Mouse (Mus musculus) intestine, postnatal 0 days (tissue): ENCODE data around the gene Hoxd1. TPM values are rescaled to one million over a fixed set of nuclear protein-coding genes. Genes with fewer than 3 reads are reported as not detected.
A peak's percentile ranks its signal among the peaks of the same experiment; 100 is the strongest.

Source experiments
- ATAC-seq: fragments of 200-750 bp; cut with Nextera tagmentation; 2 replicates; pipeline ENCODE4 v1.8.0; 2017; ENCODE audit warnings: mild to moderate bottlenecking, moderate TSS enrichment, moderate library complexity
- H3K27ac ChIP-seq: fragments of 300-500 bp; sonication (generic); 2 replicates; pipeline ENCODE4 v1.5.1; 2014; ENCODE audit warnings: mild to moderate bottlenecking, low read depth, low read length, moderate library complexity
- H3K27me3 ChIP-seq: fragments of 300-500 bp; sonication (generic); replicated peaks from 2 replicates; pipeline ENCODE4 v1.6.1; 2014; ENCODE audit warnings: low read length, mixed read lengths; ENCODE audit not compliant: control insufficient read depth, insufficient read depth
- H3K36me3 ChIP-seq: fragments of 300-500 bp; sonication (generic); 2 replicates; pipeline ENCODE4 v1.6.1; 2014; ENCODE audit warnings: mild to moderate bottlenecking, moderate library complexity; ENCODE audit not compliant: control insufficient read depth, insufficient read depth
- H3K4me1 ChIP-seq: fragments of 300-500 bp; sonication (generic); replicated peaks from 2 replicates; pipeline ENCODE4 v1.6.1; 2014; ENCODE audit warnings: antibody characterized with exemption, low read length, mixed read lengths; ENCODE audit not compliant: control insufficient read depth, insufficient read depth
- H3K4me2 ChIP-seq: fragments of 300-500 bp; sonication (generic); replicated peaks from 2 replicates; pipeline ENCODE4 v1.6.1; 2014; ENCODE audit warnings: low read depth, mild to moderate bottlenecking, moderate library complexity
- H3K4me3 ChIP-seq: fragments of 300-500 bp; sonication (generic); 2 replicates; pipeline ENCODE4 v1.5.1; 2014; ENCODE audit warnings: low read depth, low read length
- H3K9ac ChIP-seq: fragments of 300-500 bp; sonication (generic); 2 replicates; pipeline ENCODE4 v1.6.1; 2014; ENCODE audit warnings: mild to moderate bottlenecking, low read depth, low read length
- H3K9me3 ChIP-seq: fragments of 300-500 bp; sonication (generic); 2 replicates; pipeline ENCODE4 v1.6.1; 2016; ENCODE audit warnings: mixed run types; ENCODE audit not compliant: control insufficient read depth
- CTCF ChIP-seq: sonication (generic); IDR thresholded peaks from 2 replicates; pipeline ENCODE4 v1.5.1; 2016; ENCODE audit warnings: low read depth, mild to moderate bottlenecking, control low read depth, antibody characterized with exemption, moderate library complexity
- WGBS: fragments of 180-500 bp; shearing (Covaris S2); extraction: QIAGEN DNeasy Blood & Tissue Kit; methylation state at CpG from one replicate; pipeline ENCODE4 v1.1.7; 2014; 5-methylcytosine and 5-hydroxymethylcytosine counted together
- polyA plus RNA-seq: library from polyadenylated mRNA; unstranded; fragments of >200 nt; fragmentation: Nextera tagmentation; extraction: Ambion mirVana; gene quantifications from 2 replicates; pipeline ENCODE4 v1.2.1, GENCODE M21; 2015

Gene Hoxd1
- polyA plus RNA-seq, 1 experiment from 2014 or later = not detected

DNA sequence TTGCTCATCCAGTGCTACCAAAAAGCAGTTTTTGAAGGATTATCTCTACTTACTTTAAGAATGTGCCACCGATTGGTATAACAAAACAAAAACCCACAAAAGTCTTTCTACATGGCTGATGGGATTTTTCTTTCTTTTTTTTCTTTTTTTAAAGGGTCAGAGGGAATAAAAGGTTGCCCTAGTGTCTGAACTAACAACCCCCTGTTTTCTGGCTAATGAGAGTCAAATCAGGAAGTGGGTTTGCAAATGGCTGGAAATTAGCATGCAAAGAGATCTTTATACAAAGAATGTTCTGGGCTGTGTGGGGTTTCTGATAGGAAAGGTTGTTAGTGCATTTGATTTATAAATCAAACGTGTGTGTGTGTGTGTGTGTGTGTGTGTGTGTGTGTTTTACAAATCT is 42.4 kb upstream of the Hoxd1 start:
- no peaks in the 10 kb centered on the region for H3K36me3 ChIP-seq
- H3K27ac ChIP-seq = no peak overlapping the region
- TF ChIP-seq CTCF = no peak
- no peaks in the 10 kb centered on the region for H3K4me1 ChIP-seq
- H3K27me3 ChIP-seq = peaks cover 58% of the 10 kb centered on the region
- no peaks in the 10 kb centered on the region for H3K9me3 ChIP-seq
- no peak overlapping the region for H3K4me2 ChIP-seq
- ATAC-seq = no peak
- no peak overlapping the region for H3K4me3 ChIP-seq
- no peak overlapping the region for H3K9ac ChIP-seq
- WGBS = 34% methylated on average over 2 of the region's 2 CpGs

GRCm38 (mm10) chr2:74720955-74721491 is 41.8 kb upstream of the Hoxd1 start:
- no peak overlapping the region for H3K27ac ChIP-seq
- no peak for ATAC-seq
- H3K4me3 ChIP-seq = no peak overlapping the region; the same call in 1 of the 2 replicates
- no peak overlapping the region for H3K9ac ChIP-seq
- no peak for TF ChIP-seq CTCF
- WGBS = 22% methylated on average over 5 of the region's 5 CpGs
- H3K9me3 ChIP-seq = no peaks in the 10 kb centered on the region
- H3K4me1 ChIP-seq = no peaks in the 10 kb centered on the region
- no peaks in the 10 kb centered on the region for H3K36me3 ChIP-seq
- peaks cover 57% of the 10 kb centered on the region for H3K27me3 ChIP-seq
- no peak overlapping the region; the same call in 1 of the 2 replicates for H3K4me2 ChIP-seq

GRCm38 (mm10) chr2:74721882-74722281 is 40.9 kb upstream of the Hoxd1 start:
- Histone ChIP-seq H3K4me3 (no peak overlapping the region), H3K27ac (no peak overlapping the region), H3K4me2 (peak overlapping the region; percentile 17; the same call in 1 of the 2 replicates), H3K36me3 (no peaks in the 10 kb centered on the region), H3K27me3 (peaks cover 61% of the 10 kb centered on the region), H3K9me3 (no peaks in the 10 kb centered on the region), H3K9ac (no peak overlapping the region), H3K4me1 (no peaks in the 10 kb centered on the region)
- 14% methylated on average over 6 of the region's 6 CpGs for WGBS
- TF ChIP-seq CTCF = no peak
- no peak; the same call in 1 of the 2 replicates for ATAC-seq

- Histone ChIP-seq H3K4me2 (no peak overlapping the region), H3K9me3 (no peaks in the 10 kb centered on the region), H3K9ac (no peak overlapping the region), H3K27ac (no peak overlapping the region), H3K36me3 (0 out of 2 replicates have a peak, but pooled peaks cover 3% of the 10 kb centered on the region), H3K4me1 (no peaks in the 10 kb centered on the region), H3K4me3 (no peak overlapping the region), H3K27me3 (peaks cover 69% of the 10 kb centered on the region)
- ATAC-seq = no peak
- TF ChIP-seq CTCF = no peak
- 57% methylated on average over 8 of the region's 8 CpGs for WGBS
These were observed 39.8 kb upstream of the Hoxd1 start for GRCm38 (mm10) chr2:74722949-74723348.

DNA sequence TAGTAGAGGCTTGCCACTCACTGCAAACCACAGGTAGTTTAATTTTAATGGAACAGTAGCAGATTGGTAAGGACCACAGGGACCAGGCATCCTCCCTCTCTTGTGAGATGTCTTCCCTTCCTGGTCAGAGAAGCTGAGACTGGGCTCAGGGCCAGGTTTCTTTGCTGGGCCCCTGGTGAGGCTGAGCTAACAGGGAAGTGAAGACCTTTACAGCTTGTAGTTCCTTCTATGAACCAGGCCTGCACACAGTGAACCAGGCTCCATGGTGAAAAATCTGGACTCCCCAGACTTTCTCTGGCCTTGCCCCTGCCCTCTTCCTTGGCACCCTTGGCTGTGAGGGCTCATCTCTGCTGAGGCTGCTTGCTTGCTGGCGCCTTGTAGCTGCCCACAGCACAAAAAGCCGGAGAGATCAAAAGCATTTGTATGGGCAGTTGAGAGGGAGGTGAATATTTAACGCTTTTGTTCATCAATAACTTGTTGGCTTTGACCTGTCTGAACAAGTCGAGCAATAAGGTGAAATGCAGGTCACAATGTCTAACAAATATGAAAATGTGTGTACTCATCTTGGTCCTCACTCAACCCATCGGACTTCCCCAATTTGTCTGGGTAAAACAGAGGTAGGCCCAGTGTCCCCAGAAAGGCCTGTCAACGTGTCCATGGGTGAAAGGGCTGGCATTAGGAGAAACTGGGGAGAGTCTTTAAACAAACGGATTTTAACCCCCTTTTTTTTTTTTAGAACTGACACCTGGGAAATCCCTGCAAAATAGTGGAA is 38.4 kb upstream of the Hoxd1 start:
- Histone ChIP-seq H3K36me3 (0 out of 2 replicates have a peak, but pooled peaks cover 6% of the 10 kb centered on the region), H3K27ac (no peak overlapping the region; the same call in 1 of the 2 replicates), H3K27me3 (peaks cover 77% of the 10 kb centered on the region), H3K9ac (no peak overlapping the region), H3K4me1 (no peaks in the 10 kb centered on the region), H3K4me2 (no peak overlapping the region), H3K9me3 (no peaks in the 10 kb centered on the region), H3K4me3 (no peak overlapping the region)
- peak; percentile 52 for ATAC-seq
- no peak for TF ChIP-seq CTCF
- 46% methylated on average over 7 of the region's 7 CpGs for WGBS

DNA sequence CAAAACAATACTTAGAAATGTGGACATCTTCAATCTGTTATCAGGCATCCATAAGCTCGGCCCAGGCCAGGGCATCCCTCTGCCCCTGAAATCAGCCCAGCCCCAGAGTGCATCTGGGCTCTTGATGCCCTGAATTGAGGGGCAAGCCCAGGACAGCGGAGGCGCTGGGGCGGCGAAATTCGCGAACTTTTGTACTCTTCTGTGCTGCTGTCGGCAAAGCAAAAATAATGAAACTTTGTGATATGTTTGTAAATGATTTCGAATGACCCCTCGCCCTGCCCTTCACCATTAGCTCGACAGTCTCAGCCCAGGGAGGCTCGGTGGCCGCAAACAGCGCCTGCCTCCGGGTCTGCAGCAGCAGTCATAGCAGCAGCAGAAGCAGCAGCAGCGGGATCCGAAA is 37.6 kb upstream of the Hoxd1 start:
- H3K4me2 ChIP-seq = no peak overlapping the region

More for the DNA sequence above, 37.6 kb upstream of the Hoxd1 start:
- Histone ChIP-seq H3K9ac (no peak overlapping the region), H3K9me3 (no peaks in the 10 kb centered on the region), H3K27ac (no peak overlapping the region), H3K36me3 (0 out of 2 replicates have a peak, but pooled peaks cover 6% of the 10 kb centered on the region), H3K4me3 (no peak overlapping the region), H3K4me1 (no peaks in the 10 kb centered on the region), H3K27me3 (peaks cover 82% of the 10 kb centered on the region)
- ATAC-seq = no peak
- 41% methylated on average over 17 of the region's 17 CpGs for WGBS
- no peak for TF ChIP-seq CTCF
